Mouse (Mus musculus) retina, postnatal 7 days (tissue): ENCODE measurements around the gene Enc1.

ENCODE experiments used
- DNase-seq: peaks from one replicate; pipeline ENCODE4 v3.0.0-alpha.2; 2012; ENCODE audit warnings: low read depth, low spot score

Enc1 gene

GRCm38 (mm10) chr13:97225130-97225529 lies 15.8 kb upstream of the Enc1 start:
- DNase-seq: no peak

DNA sequence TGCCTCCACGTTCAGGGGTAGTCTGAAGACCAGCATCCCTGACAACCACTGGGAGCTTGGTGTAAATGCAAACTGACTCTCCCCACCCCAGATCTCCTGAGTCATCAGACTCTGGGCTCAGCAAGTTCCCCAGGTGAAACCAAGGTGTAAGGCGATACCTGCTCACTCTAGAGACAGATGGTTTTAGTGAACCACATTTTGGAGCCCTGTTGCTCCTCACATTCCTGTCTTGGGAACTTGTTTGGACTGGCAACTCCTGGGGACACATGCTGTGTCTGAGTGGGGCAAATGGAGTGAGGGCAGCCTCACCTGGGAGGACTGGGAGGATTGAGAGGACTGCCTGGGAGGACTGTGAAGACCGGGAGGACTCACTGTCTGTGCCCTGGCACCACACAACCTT lies 13.1 kb upstream of the Enc1 start:
- no peak for DNase-seq

GRCm38 (mm10) chr13:97230101-97230500 lies 10.8 kb upstream of the Enc1 start:
- DNase-seq: no peak

DNA sequence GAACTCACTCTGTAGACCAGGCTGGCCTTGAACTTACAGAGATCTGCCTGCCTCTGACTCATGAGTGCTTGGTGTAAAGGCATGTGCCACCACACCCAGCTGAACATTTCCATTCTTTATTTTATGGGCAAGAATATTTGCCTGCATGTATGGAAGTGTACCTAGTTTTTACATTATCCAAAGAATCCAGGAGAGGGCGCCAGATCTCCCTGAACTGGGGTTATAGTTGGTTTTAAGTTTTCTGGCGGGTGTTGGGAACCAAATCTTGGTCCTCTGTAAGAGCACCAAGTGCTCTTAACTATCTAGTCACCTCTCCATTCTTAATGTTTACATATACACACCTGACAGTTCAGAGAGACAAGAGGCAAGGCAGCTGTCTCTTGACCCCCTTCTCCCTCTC lies 7.8 kb upstream of the Enc1 start:
- no peak for DNase-seq

- peak; percentile 81 for DNase-seq
Measured at GRCm38 (mm10) chr13:97234785-97235417, 6.0 kb upstream of the Enc1 start.

- no peak for DNase-seq
Measured at GRCm38 (mm10) chr13:97235911-97236310, 5.0 kb upstream of the Enc1 start.

DNA sequence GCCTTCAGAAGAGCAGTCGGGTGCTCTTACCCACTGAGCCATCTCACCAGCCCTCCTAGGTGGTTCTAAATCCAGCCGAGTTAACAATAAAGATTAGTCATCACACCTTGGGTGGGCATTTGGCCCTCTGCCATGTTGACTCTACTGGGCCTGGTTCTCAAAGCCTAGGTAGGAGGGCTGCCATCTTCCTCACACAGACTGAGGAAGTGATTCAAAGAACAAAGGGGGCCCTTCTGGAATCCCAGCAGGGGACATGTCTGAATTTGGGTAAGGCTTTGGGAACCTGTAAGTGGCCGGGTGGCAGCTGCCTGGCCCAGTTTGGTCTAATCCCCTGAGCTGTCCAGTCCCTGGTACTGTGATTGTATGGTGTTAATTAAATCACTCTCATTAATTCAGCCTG lies 3.2 kb upstream of the Enc1 start:
- DNase-seq: peak; percentile 36

DNA sequence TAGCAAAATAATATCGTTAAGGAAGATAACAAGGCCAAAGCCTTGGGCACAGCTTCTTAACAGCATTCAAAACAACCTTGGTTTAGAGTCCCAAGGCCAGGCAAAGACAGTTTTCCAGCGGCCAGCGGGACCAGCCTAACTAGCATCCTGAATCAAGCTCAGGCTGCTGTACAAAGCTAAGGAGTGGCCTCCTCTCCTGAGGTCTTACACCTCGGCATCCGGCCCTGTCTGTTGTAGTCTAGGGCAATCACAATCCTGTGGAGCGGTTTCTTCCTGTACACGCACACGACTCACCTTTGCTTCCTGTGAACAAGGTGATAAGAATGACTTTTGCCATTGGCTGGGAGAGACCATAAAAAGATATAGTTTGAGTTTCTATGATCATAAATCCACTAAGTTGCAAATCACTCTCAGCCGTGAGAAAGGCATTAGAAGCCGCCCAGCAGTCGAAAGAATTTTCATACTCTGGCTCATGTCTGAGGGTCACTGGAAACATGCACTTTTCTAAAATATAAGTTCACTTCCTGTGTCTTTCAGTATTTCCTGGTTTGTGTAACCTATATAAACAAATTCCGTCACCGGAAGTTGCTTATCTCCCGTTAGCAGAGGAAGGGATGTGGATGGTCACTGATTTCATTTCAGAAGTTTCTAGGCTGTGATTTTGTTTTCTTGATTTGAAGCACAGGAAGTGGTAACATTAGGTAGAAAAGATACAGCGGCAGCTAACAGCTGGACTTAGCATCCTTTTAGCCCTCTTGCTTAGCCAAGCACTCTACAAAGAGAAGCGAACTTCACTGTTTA lies 2.5 kb upstream of the Enc1 start:
- DNase-seq: no peak

DNA sequence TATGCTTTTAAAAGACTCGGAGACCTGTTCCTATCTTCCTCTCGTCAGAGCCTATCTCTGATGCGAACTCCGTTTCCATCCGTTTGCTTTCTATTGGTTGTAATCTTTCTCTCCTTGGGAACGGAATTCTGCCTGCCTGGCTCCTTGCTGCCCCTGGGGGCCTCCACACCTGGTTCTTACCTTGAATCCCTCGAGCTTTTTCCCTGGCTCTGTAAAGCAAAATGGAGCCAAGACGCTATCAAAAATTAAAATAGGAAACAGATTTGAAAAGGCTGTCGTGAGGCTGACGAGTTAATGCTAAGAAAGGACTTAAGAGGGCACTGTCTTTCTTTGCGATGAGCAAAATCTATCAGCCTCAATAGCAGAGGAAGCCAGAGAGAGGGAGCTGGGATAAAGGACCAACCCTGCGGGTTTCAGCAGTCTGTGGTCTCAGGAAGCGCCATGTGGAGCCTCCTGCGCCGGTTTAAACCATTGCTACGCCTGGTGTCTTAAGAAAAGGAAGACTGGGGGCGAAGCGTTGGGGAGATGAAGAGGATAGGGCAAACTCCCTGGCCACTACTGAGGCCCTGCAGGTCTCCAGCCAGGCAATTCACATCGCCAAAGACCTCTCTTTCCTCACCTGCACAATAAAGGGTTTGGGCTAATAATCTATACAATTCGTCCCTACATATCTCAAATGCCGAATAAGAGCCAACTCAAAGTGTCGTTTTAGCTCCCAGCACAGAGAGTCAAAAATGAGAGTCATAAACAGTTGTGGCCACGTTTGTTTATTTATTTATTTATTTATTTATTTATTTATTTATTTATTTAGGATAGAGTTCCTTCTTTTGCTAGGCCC lies 1.3 kb upstream of the Enc1 start:
- DNase-seq: peak; percentile 43

- DNase-seq: peak; percentile 20
Measured at GRCm38 (mm10) chr13:97240279-97240964, 483 bp upstream of the Enc1 start.

DNA sequence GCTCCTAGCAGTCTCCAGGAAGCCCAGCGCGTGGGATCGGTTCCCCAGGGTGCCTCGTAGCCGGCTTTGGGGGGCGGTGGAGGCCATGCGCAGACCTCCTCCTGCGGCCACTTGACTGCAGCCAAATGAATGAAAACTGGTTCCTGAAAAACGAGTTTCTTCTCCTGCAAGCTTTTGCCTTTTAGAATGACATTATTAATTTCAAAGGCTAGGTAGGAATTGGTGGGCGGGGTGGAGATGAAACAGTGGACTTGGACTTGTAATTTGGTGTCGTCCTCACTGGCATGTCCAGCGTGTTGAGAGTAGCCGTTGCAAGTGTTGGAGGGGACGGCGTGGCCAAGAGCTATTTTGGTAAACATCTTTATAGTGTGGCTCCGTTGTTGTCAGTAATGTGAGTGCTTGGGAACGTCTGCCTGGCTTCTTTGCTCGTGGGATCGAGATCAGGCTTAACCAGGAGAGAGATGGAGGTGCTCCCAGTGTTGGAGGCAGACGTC lies 929 bp downstream of the Enc1 start:
- no peak for DNase-seq

DNA sequence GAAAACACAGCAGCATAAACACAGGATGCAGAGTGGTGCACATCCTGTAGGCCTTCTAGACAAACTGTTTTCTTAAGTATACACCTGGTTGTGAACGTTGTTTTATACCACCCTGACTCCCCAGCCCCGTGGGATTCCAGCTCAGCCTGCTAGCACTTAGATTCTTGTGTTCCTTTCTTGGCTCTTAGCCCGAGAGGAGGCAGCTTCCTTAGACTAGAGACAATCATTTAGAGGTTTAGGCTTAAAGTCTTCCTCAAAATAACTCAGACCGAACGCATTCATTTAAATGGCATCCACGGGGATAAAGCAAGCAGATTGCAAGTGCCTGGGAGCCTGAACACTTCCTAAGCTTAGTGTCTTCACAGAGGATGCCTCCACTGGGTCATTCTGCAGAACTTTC lies 1.8 kb downstream of the Enc1 start:
- DNase-seq: no peak

GRCm38 (mm10) chr13:97243962-97244711 lies 3.2 kb downstream of the Enc1 start:
- no peak for DNase-seq

- no peak for DNase-seq
Measured at GRCm38 (mm10) chr13:97244712-97245105, 3.8 kb downstream of the Enc1 start.

DNA sequence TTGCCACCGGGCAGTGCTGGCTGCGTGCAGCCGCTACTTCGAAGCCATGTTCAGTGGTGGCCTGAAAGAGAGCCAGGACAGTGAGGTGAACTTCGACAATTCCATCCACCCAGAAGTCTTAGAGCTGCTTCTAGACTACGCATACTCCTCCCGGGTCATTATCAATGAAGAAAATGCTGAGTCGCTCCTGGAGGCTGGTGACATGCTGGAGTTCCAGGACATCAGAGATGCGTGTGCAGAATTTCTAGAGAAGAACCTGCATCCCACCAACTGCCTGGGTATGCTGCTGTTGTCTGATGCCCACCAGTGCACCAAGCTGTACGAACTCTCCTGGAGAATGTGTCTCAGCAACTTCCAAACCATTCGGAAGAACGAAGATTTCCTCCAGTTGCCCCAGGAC lies 4.3 kb downstream of the Enc1 start:
- DNase-seq: no peak

DNA sequence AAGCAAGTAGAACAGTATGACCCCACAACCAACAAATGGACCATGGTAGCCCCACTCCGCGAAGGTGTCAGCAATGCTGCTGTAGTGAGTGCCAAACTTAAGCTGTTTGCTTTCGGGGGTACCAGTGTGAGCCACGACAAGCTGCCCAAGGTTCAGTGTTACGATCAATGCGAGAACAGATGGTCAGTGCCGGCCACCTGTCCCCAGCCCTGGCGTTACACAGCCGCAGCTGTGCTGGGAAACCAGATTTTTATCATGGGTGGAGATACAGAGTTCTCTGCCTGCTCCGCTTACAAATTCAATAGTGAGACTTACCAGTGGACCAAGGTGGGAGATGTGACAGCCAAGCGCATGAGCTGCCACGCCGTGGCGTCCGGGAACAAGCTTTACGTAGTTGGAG lies 5.3 kb downstream of the Enc1 start:
- DNase-seq: no peak

GRCm38 (mm10) chr13:97247754-97248153 lies 6.8 kb downstream of the Enc1 start:
- DNase-seq: no peak

- DNase-seq: no peak
Measured at GRCm38 (mm10) chr13:97249051-97249461, 8.2 kb downstream of the Enc1 start.

DNA sequence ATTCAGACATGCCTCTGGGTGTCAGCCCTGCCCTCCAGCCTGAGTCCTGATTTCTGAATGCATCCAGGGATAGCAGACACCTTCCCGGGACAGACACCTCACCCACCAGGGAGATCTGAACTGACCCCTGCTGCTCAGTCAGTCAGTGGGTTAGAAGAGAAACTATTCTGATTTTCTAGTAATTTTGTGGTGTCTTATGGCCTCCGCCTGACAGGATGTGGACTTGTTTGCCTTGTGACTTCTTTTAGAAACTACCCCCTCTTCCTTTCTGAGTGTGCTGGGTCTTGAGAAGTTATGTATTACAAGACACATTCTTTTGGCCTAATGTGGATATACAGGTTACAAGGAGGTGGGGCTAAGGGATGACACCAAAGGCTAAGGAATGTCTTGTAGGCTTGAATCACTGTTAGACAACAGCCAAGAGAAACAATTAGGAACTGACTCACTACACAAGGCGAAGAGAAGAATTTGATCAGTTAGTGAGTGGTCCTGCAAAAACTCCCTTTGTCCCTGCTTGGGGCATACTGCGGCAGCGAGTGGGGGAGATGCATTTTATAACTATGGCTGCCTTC lies 8.7 kb downstream of the Enc1 start:
- DNase-seq: no peak

- no peak for DNase-seq
Measured at GRCm38 (mm10) chr13:97250148-97250547, 9.2 kb downstream of the Enc1 start.
